Mouse (Mus musculus) lung, postnatal 0 days (tissue): ENCODE data around the gene Hells. TPM values are rescaled to one million over a fixed set of nuclear protein-coding genes. Genes with fewer than 3 reads are reported as not detected.

Experiments
- ATAC-seq: fragments of 200-750 bp; cut with Nextera tagmentation; 2 replicates; pipeline ENCODE4 v1.8.0; 2017; ENCODE audit warnings: moderate library complexity
- DNase-seq: peaks from one replicate; pipeline ENCODE4 v3.0.0-alpha.2; 2016; ENCODE audit warnings: low spot score
- H3K27ac ChIP-seq: fragments of 300-500 bp; sonication (generic); 2 replicates; pipeline ENCODE4 v1.5.1; 2014; ENCODE audit warnings: antibody characterized with exemption, mild to moderate bottlenecking, low read length, mixed read lengths
- H3K27me3 ChIP-seq: fragments of 300-500 bp; sonication (generic); replicated peaks from 2 replicates; pipeline ENCODE4 v1.6.1; 2014; ENCODE audit warnings: low read length, mixed read lengths; ENCODE audit not compliant: insufficient read depth
- H3K36me3 ChIP-seq: fragments of 300-500 bp; sonication (generic); 2 replicates; pipeline ENCODE4 v1.6.1; 2014; ENCODE audit warnings: low read length, mixed read lengths; ENCODE audit not compliant: insufficient read depth
- H3K4me1 ChIP-seq: fragments of 300-500 bp; sonication (generic); 2 replicates; pipeline ENCODE4 v1.6.1; 2014; ENCODE audit warnings: antibody characterized with exemption, low read depth, low read length, mixed read lengths; ENCODE audit not compliant: insufficient read depth
- H3K4me2 ChIP-seq: fragments of 300-500 bp; sonication (generic); replicated peaks from 2 replicates; pipeline ENCODE4 v1.6.1; 2014; ENCODE audit warnings: low read depth, mild to moderate bottlenecking, low read length, moderate library complexity, mixed read lengths
- H3K4me3 ChIP-seq: fragments of 300-500 bp; sonication (generic); 2 replicates; pipeline ENCODE4 v1.5.1; 2014; ENCODE audit warnings: low read depth, low read length
- H3K9ac ChIP-seq: fragments of 300-500 bp; sonication (generic); replicated peaks from 2 replicates; pipeline ENCODE4 v1.6.1; 2014; ENCODE audit warnings: low read depth, mild to moderate bottlenecking
- H3K9me3 ChIP-seq: fragments of 300-500 bp; sonication (generic); 2 replicates; pipeline ENCODE4 v1.6.1; 2016; ENCODE audit warnings: low read length, mixed read lengths
- CTCF ChIP-seq: IDR thresholded peaks from 2 replicates; pipeline ENCODE4 v1.5.1; 2016; ENCODE audit warnings: antibody characterized with exemption, mild to moderate bottlenecking
- EP300 ChIP-seq: IDR thresholded peaks from 2 replicates; pipeline ENCODE4 v1.6.1; 2016; ENCODE audit warnings: antibody characterized with exemption, mild to moderate bottlenecking, control low read depth
- microRNA-seq: library from miRNA; unstranded; fragments of <30 nt; microRNA quantifications from one replicate; pipeline ENCODE4, GENCODE M21; 2016
- polyA plus RNA-seq: library from polyadenylated mRNA; unstranded; fragments of >200 nt; fragmentation: Nextera tagmentation; extraction: Ambion mirVana; gene quantifications from 2 replicates; pipeline ENCODE4 v1.2.1, GENCODE M21; 2015

Hells gene
- polyA plus RNA-seq, 1 experiment from 2014 or later = 5.2 TPM

DNA sequence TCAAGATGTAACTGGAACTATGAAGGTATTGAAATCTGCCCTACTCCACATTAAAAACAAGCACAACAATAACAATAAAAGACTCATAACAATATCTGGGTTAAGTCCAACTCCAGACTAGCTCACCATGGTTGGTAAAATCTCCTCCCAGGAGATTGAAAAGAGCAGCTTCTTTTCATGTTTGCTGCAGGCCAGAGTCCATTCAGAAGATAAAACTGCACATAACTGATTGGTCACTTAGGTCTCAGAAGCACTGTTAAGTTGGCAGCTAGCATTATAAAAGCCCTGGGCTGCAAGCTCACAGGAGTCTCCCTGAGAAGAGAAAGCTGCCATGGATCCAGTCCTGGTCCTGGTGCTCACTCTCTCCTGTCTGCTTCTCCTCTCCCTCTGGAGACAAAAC is 76.0 kb downstream of the Hells start, which contains the start of gene Cyp2c55:
Cyp2c55 (plus strand) TSS at position 305 of the 400 bp plus-strand sequence.
- TF ChIP-seq EP300 (no peak), CTCF (no peak)
- ATAC-seq (no peak), DNase-seq (no peak)
- Histone ChIP-seq H3K9me3 (no peaks in the 10 kb centered on the region), H3K27ac (no peak within 1 kb of the TSS), H3K4me3 (no peak within 1 kb of the TSS), H3K4me1 (no peaks in the 10 kb centered on the region), H3K9ac (no peak within 1 kb of the TSS), H3K36me3 (no peaks in the 10 kb centered on the region), H3K4me2 (no peak within 1 kb of the TSS), H3K27me3 (no peaks in the 10 kb centered on the region)

Small RNAs within 50 kb of the gene (microRNA-seq; reads per million reads assigned to microRNA genes)
- not detected for gene Gm23800

Other genes with a start within 250 kb of the Hells start
- 1.9 and 2.3 TPM in 2 replicates for gene Noc3l, start 111.7 kb upstream of the Hells start, polyA plus RNA-seq
- gene Tbc1d12, start 94.3 kb upstream of the Hells start, polyA plus RNA-seq = 2.8 and 3.3 TPM in 2 replicates
- not detected in 2 replicates for gene Cyp2c55, start 76.1 kb downstream of the Hells start, polyA plus RNA-seq
- gene Cyp2c65, start 130.1 kb downstream of the Hells start, polyA plus RNA-seq = not detected in 2 replicates
- gene Cyp2c66, start 183.0 kb downstream of the Hells start, polyA plus RNA-seq = not detected in 2 replicates